Mouse (Mus musculus) bone marrow macrophage, adult 2 months (primary cell): Measurements from ENCODE around the gene Gm42417.

Experiments
- CTCF ChIP-seq: IDR thresholded peaks from 2 replicates; pipeline ENCODE4 v1.5.1; 2012; ENCODE audit warnings: low read depth, mild to moderate bottlenecking, low read length, moderate library complexity
- POLR2A ChIP-seq: IDR thresholded peaks from 2 replicates; pipeline ENCODE4 v1.6.1; 2012; ENCODE audit warnings: mild to moderate bottlenecking, low read depth, low read length, borderline replicate concordance

- TF ChIP-seq CTCF (0 out of 2 replicates have a peak, but pooled peaks have one; percentile 1), POLR2A (no peak)
Measured at GRCm38 (mm10) chr1:36557457-36558011, 18.3 kb upstream of the Gm42417 start.
